Mouse (Mus musculus) layer of hippocampus, adult 2 months (tissue): ENCODE data around the gene Eda. TPM values are rescaled to one million over a fixed set of nuclear protein-coding genes. Genes with fewer than 3 reads are reported as not detected.
A peak's percentile ranks its signal among the peaks of the same experiment; 100 is the strongest.
"Not testable (repeated sequence)": the region's sequence is repeated elsewhere in the genome, so short reads cannot be mapped to it uniquely, and the experiment has no call there.

Source experiments
- DNase-seq, 2 experiments: peaks; one replicate each; pipeline ENCODE4 v3.0.0; 2022; ENCODE audit warnings: low spot score in 2 of 2
- H3K27ac ChIP-seq: fragments of 200-600 bp; 2 replicates; pipeline ENCODE4 v1.8.1; 2022
- H3K4me3 ChIP-seq: fragments of 200-600 bp; 2 replicates; pipeline ENCODE4 v1.8.1; 2022; ENCODE audit warnings: mild to moderate bottlenecking
- CTCF ChIP-seq: fragments of 200-600 bp; conservative IDR thresholded peaks from 2 replicates; pipeline ENCODE4 v1.8.1; 2022; ENCODE audit warnings: antibody characterized with exemption, mild to moderate bottlenecking, moderate library complexity
- microRNA-seq, 2 experiments: library from miRNA; unstranded; fragments of <30 nt; microRNA quantifications; one replicate each; pipeline ENCODE4 v1.2.0; 2021
- total RNA-seq, 2 experiments: library from RNA; stranded (reverse); gene quantifications; 2 replicates each; pipeline ENCODE4 v1.2.3; 2021

Gene Eda
- total RNA-seq, 2 experiments from 2014 or later, result 4.7 to 5.7 TPM

GRCm38 (mm10) chrX:100340687-100341086, 365.3 kb downstream of the Eda start:
- DNase-seq, result no peak
- TF ChIP-seq CTCF, result no peak
- no peak overlapping the region for H3K27ac ChIP-seq
- no peak overlapping the region for H3K4me3 ChIP-seq

GRCm38 (mm10) chrX:100344433-100344832, 369.0 kb downstream of the Eda start:
- H3K27ac ChIP-seq, result no peak overlapping the region
- TF ChIP-seq CTCF, result no peak
- H3K4me3 ChIP-seq, result no peak overlapping the region
- DNase-seq, result no peak

GRCm38 (mm10) chrX:100356974-100357373, 381.6 kb downstream of the Eda start:
- Histone ChIP-seq H3K4me3 (no peak overlapping the region), H3K27ac (no peak overlapping the region)
- TF ChIP-seq CTCF, result no peak
- no peak for DNase-seq

- no peak overlapping the region for H3K4me3 ChIP-seq
- no peak overlapping the region for H3K27ac ChIP-seq
- no peak for DNase-seq
- TF ChIP-seq CTCF, result no peak
These were observed 414.5 kb downstream of the Eda start for GRCm38 (mm10) chrX:100389887-100390286.

GRCm38 (mm10) chrX:100392304-100392703, 416.9 kb downstream of the Eda start:
- peak; percentile 79 for TF ChIP-seq CTCF
- DNase-seq, result peak in 1 of 2 experiments; percentile 31
- Histone ChIP-seq H3K4me3 (no peak overlapping the region), H3K27ac (no peak overlapping the region)

- no peak overlapping the region for H3K27ac ChIP-seq
- DNase-seq, result no peak
- no peak overlapping the region for H3K4me3 ChIP-seq
- TF ChIP-seq CTCF, result peak; percentile 42
These were observed 418.9 kb downstream of the Eda start for GRCm38 (mm10) chrX:100394223-100394861.

- peak in 1 of 2 experiments; percentile 9 for DNase-seq
- peak; percentile 66 for TF ChIP-seq CTCF
- Histone ChIP-seq H3K27ac (no peak overlapping the region), H3K4me3 (no peak overlapping the region)
These were observed 419.6 kb downstream of the Eda start for GRCm38 (mm10) chrX:100395026-100395425.

GRCm38 (mm10) chrX:100400900-100401299, 425.5 kb downstream of the Eda start:
- no peak overlapping the region for H3K27ac ChIP-seq
- no peak overlapping the region for H3K4me3 ChIP-seq
- no peak for TF ChIP-seq CTCF
- no peak for DNase-seq

GRCm38 (mm10) chrX:100401657-100402056, 426.3 kb downstream of the Eda start:
- no peak for TF ChIP-seq CTCF
- H3K4me3 ChIP-seq, result no peak overlapping the region
- no peak for DNase-seq
- no peak overlapping the region for H3K27ac ChIP-seq

- no peak for DNase-seq
- H3K4me3 ChIP-seq, result no peak overlapping the region
- no peak for TF ChIP-seq CTCF
- H3K27ac ChIP-seq, result no peak overlapping the region
These were observed 433.8 kb downstream of the Eda start for GRCm38 (mm10) chrX:100409245-100409644.

GRCm38 (mm10) chrX:100428693-100429092, 453.3 kb downstream of the Eda start, which contains the start of gene Otud6a:
TSS of gene Otud6a (plus strand) at chrX:100429013.
- Histone ChIP-seq H3K27ac (no peak within 1 kb of the TSS), H3K4me3 (no peak within 1 kb of the TSS)
- DNase-seq, result no peak
- TF ChIP-seq CTCF, result no peak

GRCm38 (mm10) chrX:100432311-100432710, 456.9 kb downstream of the Eda start:
- no peak for TF ChIP-seq CTCF
- Histone ChIP-seq H3K27ac (no peak overlapping the region), H3K4me3 (no peak overlapping the region)
- DNase-seq, result no peak

- DNase-seq, result not testable (repeated sequence)
These were observed 467.2 kb downstream of the Eda start, which contains the start of gene Awat2 for GRCm38 (mm10) chrX:100442617-100443016. TSS of gene Awat2 (minus strand) at chrX:100442717.

GRCm38 (mm10) chrX:100443532-100443931, 468.1 kb downstream of the Eda start:
- no peak for DNase-seq
- no peak overlapping the region for H3K27ac ChIP-seq
- no peak for TF ChIP-seq CTCF

More at GRCm38 (mm10) chrX:100442617-100443016, 467.2 kb downstream of the Eda start, which contains the start of gene Awat2:
- not testable (repeated sequence) for H3K4me3 ChIP-seq, H3K27ac ChIP-seq

More at GRCm38 (mm10) chrX:100443532-100443931, 468.1 kb downstream of the Eda start:
- no peak overlapping the region for H3K4me3 ChIP-seq

Small RNAs within 50 kb of the gene (microRNA-seq; reads per million reads assigned to microRNA genes)
- 2,775 to 3,562 reads per million in 2 experiments for gene Mir676

Other genes starting within 250 kb of the Eda start
- 10 to 100 TPM; 27.9 to 30.4 TPM for gene Tmem28, start 154.6 kb upstream of the Eda start, total RNA-seq